Mouse (Mus musculus) ovary, adult 2 months (tissue): ENCODE results near the gene Swsap1. TPM values are rescaled to one million over a fixed set of nuclear protein-coding genes. Genes with fewer than 3 reads are reported as not detected.

Source experiments
- polyA plus RNA-seq: library from polyadenylated mRNA; depleted of rRNA; stranded (reverse); fragments of >200 nt; gene quantifications from 2 replicates; pipeline ENCODE4 v1.2.3, GENCODE M21; 2012; rRNA removed

The Swsap1 gene
- polyA plus RNA-seq = 7.1 and 11.2 TPM in 2 replicates

DNA sequence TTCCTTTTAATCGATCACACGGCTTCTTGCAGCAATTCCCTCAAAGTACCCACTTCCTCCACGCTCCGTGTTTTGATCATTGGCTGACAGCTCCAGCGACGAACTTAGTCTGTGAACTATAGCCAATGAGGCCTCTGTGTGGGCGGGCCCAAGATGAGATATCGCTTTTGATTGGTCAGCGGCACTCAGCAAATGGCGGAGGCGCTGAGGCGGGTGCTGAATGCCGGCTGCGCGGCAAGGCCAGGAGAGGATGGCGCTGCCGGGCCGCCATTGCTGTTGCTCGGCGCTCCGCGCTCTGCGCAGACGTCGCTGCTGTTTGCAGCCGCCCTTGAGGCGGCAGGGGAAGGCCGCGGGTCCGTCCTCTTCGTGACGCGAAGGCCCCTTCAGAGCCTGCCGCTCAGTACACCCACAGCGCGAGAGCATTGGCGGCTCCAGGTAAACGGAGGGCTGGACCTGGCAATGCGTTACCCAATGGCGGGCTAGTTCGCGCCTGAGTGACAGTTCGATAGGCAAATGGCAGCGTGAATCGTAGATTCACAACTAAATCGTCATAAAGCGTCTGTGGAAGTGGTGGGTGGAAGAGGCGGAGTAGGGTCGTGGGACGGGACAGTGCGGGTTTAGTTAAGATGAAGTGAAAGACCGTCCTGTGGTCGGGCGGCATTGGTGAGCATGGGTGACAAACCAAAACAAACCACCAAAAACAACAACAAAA lies at the start of gene Swsap1:
Gene Swsap1 (plus strand): TSS at position 186 of the 712 bp plus-strand sequence.

DNA sequence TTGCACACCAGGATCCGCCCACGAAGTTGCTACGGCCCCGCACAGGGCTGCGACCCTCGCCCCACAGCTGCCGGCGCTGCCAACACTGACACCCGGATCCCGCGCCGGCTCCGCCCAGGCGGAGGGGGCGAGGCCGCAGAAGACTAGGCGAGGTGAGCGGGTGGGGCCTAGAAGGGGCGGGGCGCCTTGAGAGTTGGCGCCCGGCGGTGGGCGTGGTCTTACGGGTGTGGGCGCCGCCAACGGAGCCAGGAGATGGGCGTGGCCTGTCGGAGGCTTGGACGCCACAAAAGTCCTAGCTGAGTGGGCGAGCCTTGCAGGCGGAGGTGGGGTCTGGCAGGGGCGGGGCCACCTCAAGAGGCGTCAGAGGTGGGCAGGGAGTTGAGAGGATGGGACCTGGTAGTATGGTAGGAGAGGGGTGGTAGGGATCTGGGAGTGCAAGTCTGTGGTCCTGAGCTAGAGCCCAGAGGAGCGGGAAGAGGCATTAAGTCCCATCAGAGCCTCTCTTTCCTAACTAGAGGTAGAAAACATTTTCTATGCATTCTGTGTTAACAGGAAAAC lies 37.4 kb upstream of the Swsap1 start, which contains the start of gene Rab3d:
Gene Rab3d (minus strand): TSS at position 158 of the 558 bp plus-strand sequence.

DNA sequence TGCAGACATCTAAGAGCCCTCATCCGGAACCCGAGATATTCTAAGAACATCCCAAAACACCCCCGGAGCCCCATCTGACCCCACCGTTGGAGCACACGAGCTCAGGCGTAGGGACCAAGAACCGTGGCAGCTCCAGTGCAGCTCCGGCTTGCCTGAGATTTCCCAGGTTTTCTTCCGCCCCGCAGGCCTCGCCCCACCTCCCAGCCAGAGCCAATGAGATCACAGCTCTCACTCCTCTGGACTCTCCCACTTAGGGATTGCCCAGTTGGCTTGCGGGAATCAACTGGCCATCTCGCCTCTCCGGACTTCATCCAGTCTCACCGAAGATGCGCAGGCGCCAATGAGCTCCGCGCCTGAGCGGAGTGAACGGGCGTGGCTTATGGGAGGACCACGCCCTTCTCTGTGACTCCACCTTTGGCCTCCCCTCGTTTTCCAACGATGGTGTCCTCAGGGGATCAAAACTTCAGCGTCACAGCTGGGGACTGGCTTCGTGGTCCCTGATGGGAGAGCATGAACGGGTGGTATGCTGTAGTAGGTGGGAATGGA lies 28.3 kb upstream of the Swsap1 start, which contains the start of the genes Ccdc159 and Tmem205:
Gene Ccdc159 (plus strand): TSS at position 264 of the 546 bp plus-strand sequence.
Gene Tmem205 (minus strand): TSS at position 349 of the 546 bp plus-strand sequence.

GRCm38 (mm10) chr9:21936692-21937570 lies 18.6 kb upstream of the Swsap1 start, which contains the start of gene Plppr2:
Gene Plppr2 (plus strand): TSS chr9:21937033.

DNA sequence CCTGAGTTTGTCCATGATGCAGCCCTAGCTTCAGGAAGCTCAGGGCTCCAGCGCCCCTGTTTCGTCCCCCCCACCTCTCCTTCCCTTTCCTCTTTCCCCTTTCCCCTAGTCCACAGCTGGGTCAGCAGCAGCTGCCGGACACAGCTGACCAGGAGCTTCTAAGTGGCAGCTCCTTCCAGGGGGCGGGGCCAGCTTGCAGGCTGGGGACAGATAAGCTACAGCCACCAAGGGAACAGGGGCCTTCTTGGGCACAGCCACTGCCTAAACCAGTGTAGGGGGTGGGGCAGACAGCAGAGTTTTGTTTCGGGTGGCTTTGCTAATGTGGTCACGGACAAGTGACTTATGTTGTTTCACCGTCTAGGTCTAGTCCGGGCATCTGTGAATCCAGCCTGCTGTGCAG lies 7.9 kb downstream of the Swsap1 start, which contains the start of gene Epor:
Gene Epor (minus strand): TSS at position 90 of the 400 bp plus-strand sequence.

DNA sequence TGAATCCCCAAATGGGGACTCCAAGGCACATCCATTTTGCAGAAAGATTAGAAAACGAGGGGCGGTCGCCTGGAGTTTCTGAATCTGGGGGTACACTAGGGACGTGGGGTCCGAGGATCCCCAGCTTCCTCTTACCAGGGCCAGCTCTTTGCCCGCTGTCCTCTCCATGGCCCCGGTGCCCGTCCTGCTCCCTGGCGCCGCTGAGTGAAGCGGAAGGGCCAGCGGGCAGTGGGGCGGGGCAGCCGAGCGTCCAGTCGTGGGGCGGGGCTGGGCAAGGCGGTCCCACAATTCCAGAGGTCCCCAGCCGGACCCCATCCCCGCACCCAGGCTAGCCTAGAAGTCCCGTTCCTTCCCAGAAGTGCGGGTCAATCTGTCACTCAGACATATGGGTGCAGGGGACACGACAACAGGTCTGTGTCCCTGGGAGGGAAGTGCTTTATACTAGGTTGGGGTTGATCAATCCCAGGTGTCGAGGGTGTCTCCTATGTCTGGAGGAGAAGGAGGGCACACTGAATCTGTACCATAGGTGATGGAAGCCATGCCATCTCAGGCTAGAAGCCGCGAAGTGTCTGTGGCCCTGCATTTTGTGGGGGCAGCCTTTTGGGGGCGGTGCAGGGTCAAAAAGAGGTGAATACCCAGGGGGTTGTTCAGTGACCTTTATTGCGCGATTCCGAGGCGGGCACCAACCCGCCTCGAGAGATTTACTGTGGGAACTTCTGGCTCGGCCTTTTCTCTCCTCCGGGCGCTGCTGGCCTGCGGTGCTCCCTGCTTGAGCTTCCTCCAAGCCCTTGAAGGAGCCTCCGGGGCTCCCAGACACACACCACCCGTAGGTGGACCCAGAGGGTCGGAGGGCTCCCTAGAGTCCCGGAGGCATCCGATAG lies 33.9 kb downstream of the Swsap1 start, which contains the start of gene Rgl3:
Gene Rgl3 (minus strand): TSS at position 217 of the 881 bp plus-strand sequence.

DNA sequence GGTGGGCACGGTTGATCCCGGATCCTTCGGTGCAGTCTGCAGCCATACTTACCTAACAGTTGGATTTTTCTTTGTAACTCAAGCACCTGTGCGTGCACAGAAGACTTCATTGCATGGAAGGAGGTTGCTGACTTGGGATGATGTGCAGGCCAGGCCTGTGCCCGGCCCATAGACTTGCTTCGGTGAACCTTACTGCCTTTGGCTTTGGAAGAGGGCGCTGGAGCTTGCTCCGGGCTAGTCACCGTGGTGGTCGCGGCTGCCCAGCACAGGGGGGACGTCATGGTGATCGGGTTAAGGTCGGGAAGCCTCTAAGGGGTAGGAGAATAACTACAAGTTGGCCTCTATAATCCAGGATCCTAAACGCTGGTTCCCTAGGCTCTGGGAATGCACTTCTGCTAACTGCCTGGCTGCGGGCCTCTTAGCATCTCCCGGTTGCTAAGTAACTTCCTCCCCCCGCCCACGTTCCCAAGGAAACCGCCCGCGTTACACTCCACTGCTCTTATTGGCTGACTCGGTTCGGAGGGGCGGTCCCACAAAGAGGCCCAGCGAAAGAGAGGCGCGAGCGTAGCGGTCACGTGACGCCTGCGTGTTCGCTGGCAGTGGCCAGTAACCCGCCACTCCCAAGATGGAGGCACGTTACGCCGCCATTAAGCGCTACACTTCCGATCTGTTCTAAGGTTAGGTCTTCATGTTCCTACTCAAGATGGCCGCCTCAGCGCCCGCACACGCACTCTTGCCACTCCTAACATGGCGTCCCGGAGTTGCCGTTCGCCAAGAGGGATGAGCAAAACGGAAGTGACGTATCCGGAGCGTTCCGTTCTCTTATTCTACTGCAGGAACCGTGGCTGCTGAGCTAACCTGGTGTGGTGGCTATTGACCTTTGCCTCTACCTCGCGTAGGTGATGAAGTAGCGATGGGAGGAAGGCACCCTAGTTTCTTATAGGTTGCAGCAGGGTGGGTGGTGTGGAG lies 46.9 kb downstream of the Swsap1 start, which contains the start of the genes Ccdc151 and Prkcsh:
Gene Ccdc151 (minus strand): TSS at position 441 of the 969 bp plus-strand sequence.
Gene Prkcsh (plus strand): TSS at position 613 of the 969 bp plus-strand sequence.

Other genes with a start within 250 kb of the Swsap1 start
- 70.7 and 74.7 TPM in 2 replicates for gene Ldlr, start 232.3 kb upstream of the Swsap1 start, polyA plus RNA-seq
- gene Spc24, start 195.5 kb upstream of the Swsap1 start, polyA plus RNA-seq = 26.6 and 31.0 TPM in 2 replicates
- 148 and 186 TPM in 2 replicates for gene Kank2, start 157.0 kb upstream of the Swsap1 start, polyA plus RNA-seq
- 25.8 and 30.4 TPM in 2 replicates for gene Angptl8, start 120.2 kb upstream of the Swsap1 start, polyA plus RNA-seq
- 151 and 170 TPM in 2 replicates for gene Dock6, start 103.1 kb upstream of the Swsap1 start, polyA plus RNA-seq
- gene Rab3d, start 37.6 kb upstream of the Swsap1 start, polyA plus RNA-seq = 49.3 and 63.0 TPM in 2 replicates
- gene Ccdc159, start 28.3 kb upstream of the Swsap1 start, polyA plus RNA-seq = 8.4 and 9.9 TPM in 2 replicates
- 179 and 191 TPM in 2 replicates for gene Tmem205, start 28.2 kb upstream of the Swsap1 start, polyA plus RNA-seq
- gene Plppr2, start 18.7 kb upstream of the Swsap1 start, polyA plus RNA-seq = 48.0 and 52.6 TPM in 2 replicates
- gene Epor, start 7.8 kb downstream of the Swsap1 start, polyA plus RNA-seq = 3.1 and 3.4 TPM in 2 replicates
- 40.1 and 43.7 TPM in 2 replicates for gene Rgl3, start 33.7 kb downstream of the Swsap1 start, polyA plus RNA-seq
- gene Ccdc151, start 46.9 kb downstream of the Swsap1 start, polyA plus RNA-seq = 3.5 and 4.3 TPM in 2 replicates
- 129 and 142 TPM in 2 replicates for gene Prkcsh, start 47.1 kb downstream of the Swsap1 start, polyA plus RNA-seq
- 0.69 and 1.1 TPM in 2 replicates for gene Elavl3, start 96.3 kb downstream of the Swsap1 start, polyA plus RNA-seq
- not detected in 2 replicates for gene Gm49318, start 115.5 kb downstream of the Swsap1 start, polyA plus RNA-seq
- gene Zfp653, start 115.6 kb downstream of the Swsap1 start, polyA plus RNA-seq = 42.8 and 46.1 TPM in 2 replicates
- 40.6 and 44.4 TPM in 2 replicates for gene Ecsit, start 129.7 kb downstream of the Swsap1 start, polyA plus RNA-seq
- gene Cnn1, start 143.5 kb downstream of the Swsap1 start, polyA plus RNA-seq = 358 and 427 TPM in 2 replicates
- 254 and 278 TPM in 2 replicates for gene Elof1, start 161.4 kb downstream of the Swsap1 start, polyA plus RNA-seq
- gene Acp5, start 180.0 kb downstream of the Swsap1 start, polyA plus RNA-seq = 54.9 TPM in 2 replicates
- gene Pigyl, start 201.1 kb downstream of the Swsap1 start, polyA plus RNA-seq = 74.7 and 102 TPM in 2 replicates
- gene Zfp872, start 232.3 kb downstream of the Swsap1 start, polyA plus RNA-seq = 0.05 and 0.09 TPM in 2 replicates